Mouse (Mus musculus) heart, postnatal 0 days (tissue): ENCODE results near the gene Runx2.

Source experiments
- CTCF ChIP-seq: IDR thresholded peaks from 2 replicates; pipeline ENCODE4 v1.5.1; 2016; ENCODE audit warnings: antibody characterized with exemption, control low read depth, low read depth
- EP300 ChIP-seq: IDR thresholded peaks from 2 replicates; pipeline ENCODE4 v1.6.1; 2016; ENCODE audit warnings: antibody characterized with exemption, low read depth

GRCm38 (mm10) chr17:44588020-44588419 is 226.6 kb downstream of the Runx2 start:
- no peak for TF ChIP-seq CTCF
- no peak for TF ChIP-seq EP300
